Mouse (Mus musculus): ENCODE data around the gene Med20. TPM values are rescaled to one million over a fixed set of nuclear protein-coding genes. Genes with fewer than 3 reads are reported as not detected.
A peak's percentile ranks its signal among the peaks of the same experiment; 100 is the strongest.
"Not testable (repeated sequence)": the region's sequence is repeated elsewhere in the genome, so short reads cannot be mapped to it uniquely, and the experiment has no call there.

The Med20 gene
- polyA plus RNA-seq, 1 experiment from 2014 or later = 48.0 TPM

- DNase-seq (ENCODE audit: low spot score); H3K36me3 ChIP-seq (replicated peaks; ENCODE audit: control insufficient read depth, insufficient read depth, low read depth, low read length): not testable (repeated sequence)
Measured at GRCm38 (mm10) chr17:47624572-47624971, 13.2 kb downstream of the Med20 start.

GRCm38 (mm10) chr17:47625088-47625487 is 13.7 kb downstream of the Med20 start:
- H3K4me2 ChIP-seq (ENCODE audit: low read depth, low read length) = no peak overlapping the region
- no peaks in the 10 kb centered on the region for H3K27me3 ChIP-seq (ENCODE audit: control insufficient read depth, insufficient read depth, low read length)
- 97% methylated on average over 2 of the region's 2 CpGs for WGBS
- peaks cover 5% of the 10 kb centered on the region for H3K36me3 ChIP-seq (replicated peaks; ENCODE audit: control insufficient read depth, insufficient read depth, low read depth, low read length)
- H3K9me3 ChIP-seq (replicated peaks; ENCODE audit: control insufficient read depth, low read length) = no peaks in the 10 kb centered on the region
- DNase-seq (ENCODE audit: low spot score) (no peak), ATAC-seq (replicated peaks; ENCODE audit: insufficient number of reproducible peaks, low FRiP score, low TSS enrichment, low read depth) (no peak)
- H3K4me1 ChIP-seq (ENCODE audit: control insufficient read depth, insufficient read depth, low read length) = no peaks in the 10 kb centered on the region
- no peak overlapping the region for H3K27ac ChIP-seq (replicated peaks; ENCODE audit: low read depth, low read length)
- no peak overlapping the region for H3K9ac ChIP-seq (replicated peaks; ENCODE audit: low read length)
- H3K4me3 ChIP-seq (ENCODE audit: low read depth, low read length) = no peak overlapping the region

More at GRCm38 (mm10) chr17:47624572-47624971, 13.2 kb downstream of the Med20 start:
- 93% methylated on average over 5 of the region's 5 CpGs for WGBS
- H3K9ac ChIP-seq (replicated peaks; ENCODE audit: low read length); H3K9me3 ChIP-seq (replicated peaks; ENCODE audit: control insufficient read depth, low read length); H3K4me2 ChIP-seq (ENCODE audit: low read depth, low read length); H3K27ac ChIP-seq (replicated peaks; ENCODE audit: low read depth, low read length); H3K4me3 ChIP-seq (ENCODE audit: low read depth, low read length); ATAC-seq (replicated peaks; ENCODE audit: insufficient number of reproducible peaks, low FRiP score, low TSS enrichment, low read depth); H3K27me3 ChIP-seq (ENCODE audit: control insufficient read depth, insufficient read depth, low read length); H3K4me1 ChIP-seq (ENCODE audit: control insufficient read depth, insufficient read depth, low read length): not testable (repeated sequence)

GRCm38 (mm10) chr17:47626031-47626430 is 14.6 kb downstream of the Med20 start:
- no peak overlapping the region for H3K4me2 ChIP-seq (ENCODE audit: low read depth, low read length)
- H3K4me1 ChIP-seq (ENCODE audit: control insufficient read depth, insufficient read depth, low read length) = no peaks in the 10 kb centered on the region
- H3K36me3 ChIP-seq (replicated peaks; ENCODE audit: control insufficient read depth, insufficient read depth, low read depth, low read length) = peaks cover 5% of the 10 kb centered on the region
- DNase-seq (ENCODE audit: low spot score) (no peak), ATAC-seq (replicated peaks; ENCODE audit: insufficient number of reproducible peaks, low FRiP score, low TSS enrichment, low read depth) (no peak)
- no peaks in the 10 kb centered on the region for H3K9me3 ChIP-seq (replicated peaks; ENCODE audit: control insufficient read depth, low read length)
- H3K4me3 ChIP-seq (ENCODE audit: low read depth, low read length) = no peak overlapping the region
- H3K27me3 ChIP-seq (ENCODE audit: control insufficient read depth, insufficient read depth, low read length) = no peaks in the 10 kb centered on the region
- no peak overlapping the region for H3K9ac ChIP-seq (replicated peaks; ENCODE audit: low read length)
- no peak overlapping the region for H3K27ac ChIP-seq (replicated peaks; ENCODE audit: low read depth, low read length)
- 92% methylated on average over 5 of the region's 5 CpGs for WGBS

- H3K36me3 ChIP-seq (replicated peaks; ENCODE audit: control insufficient read depth, insufficient read depth, low read depth, low read length) = peaks cover 5% of the 10 kb centered on the region
- no peak overlapping the region for H3K4me3 ChIP-seq (ENCODE audit: low read depth, low read length)
- no peak overlapping the region for H3K4me2 ChIP-seq (ENCODE audit: low read depth, low read length)
- WGBS = 79% methylated on average over 2 of the region's 2 CpGs
- no peak for DNase-seq (ENCODE audit: low spot score)
- no peak for ATAC-seq (replicated peaks; ENCODE audit: insufficient number of reproducible peaks, low FRiP score, low TSS enrichment, low read depth)
- no peak overlapping the region for H3K27ac ChIP-seq (replicated peaks; ENCODE audit: low read depth, low read length)
- no peaks in the 10 kb centered on the region for H3K27me3 ChIP-seq (ENCODE audit: control insufficient read depth, insufficient read depth, low read length)
- no peak overlapping the region for H3K9ac ChIP-seq (replicated peaks; ENCODE audit: low read length)
- H3K9me3 ChIP-seq (replicated peaks; ENCODE audit: control insufficient read depth, low read length) = no peaks in the 10 kb centered on the region
- H3K4me1 ChIP-seq (ENCODE audit: control insufficient read depth, insufficient read depth, low read length) = no peaks in the 10 kb centered on the region
Measured at GRCm38 (mm10) chr17:47627791-47628190, 16.4 kb downstream of the Med20 start.

GRCm38 (mm10) chr17:47628851-47629676 is 17.7 kb downstream of the Med20 start:
- Histone ChIP-seq H3K4me1 (ENCODE audit: control insufficient read depth, insufficient read depth, low read length) (no peaks in the 10 kb centered on the region), H3K4me3 (ENCODE audit: low read depth, low read length) (peak overlapping the region; percentile 71), H3K27me3 (ENCODE audit: control insufficient read depth, insufficient read depth, low read length) (no peaks in the 10 kb centered on the region), H3K9me3 (replicated peaks; ENCODE audit: control insufficient read depth, low read length) (no peaks in the 10 kb centered on the region), H3K36me3 (replicated peaks; ENCODE audit: control insufficient read depth, insufficient read depth, low read depth, low read length) (peaks cover 5% of the 10 kb centered on the region), H3K4me2 (ENCODE audit: low read depth, low read length) (peak overlapping the region; percentile 88), H3K27ac (replicated peaks; ENCODE audit: low read depth, low read length) (peak overlapping the region; percentile 88), H3K9ac (replicated peaks; ENCODE audit: low read length) (peak overlapping the region; percentile 78)
- DNase-seq (ENCODE audit: low spot score) = peak; percentile 97
- under 1% methylated on average over 63 of the region's 63 CpGs for WGBS
- ATAC-seq (replicated peaks; ENCODE audit: insufficient number of reproducible peaks, low FRiP score, low TSS enrichment, low read depth) = peak; percentile 90

- Histone ChIP-seq H3K27ac (replicated peaks; ENCODE audit: low read depth, low read length) (peak overlapping the region; percentile 88), H3K27me3 (ENCODE audit: control insufficient read depth, insufficient read depth, low read length) (no peaks in the 10 kb centered on the region), H3K4me2 (ENCODE audit: low read depth, low read length) (peak overlapping the region; percentile 88), H3K4me1 (ENCODE audit: control insufficient read depth, insufficient read depth, low read length) (no peaks in the 10 kb centered on the region), H3K4me3 (ENCODE audit: low read depth, low read length) (peak overlapping the region; percentile 71), H3K9ac (replicated peaks; ENCODE audit: low read length) (peak overlapping the region; percentile 78), H3K9me3 (replicated peaks; ENCODE audit: control insufficient read depth, low read length) (no peaks in the 10 kb centered on the region), H3K36me3 (replicated peaks; ENCODE audit: control insufficient read depth, insufficient read depth, low read depth, low read length) (peaks cover under 1% of the 10 kb centered on the region)
- ATAC-seq (replicated peaks; ENCODE audit: insufficient number of reproducible peaks, low FRiP score, low TSS enrichment, low read depth) (peak; percentile 54), DNase-seq (ENCODE audit: low spot score) (peak; percentile 7)
- under 1% methylated on average over 60 of the region's 61 CpGs for WGBS
Measured at GRCm38 (mm10) chr17:47629717-47630677, 18.6 kb downstream of the Med20 start.

GRCm38 (mm10) chr17:47630678-47631065 is 19.3 kb downstream of the Med20 start, which contains the start of gene Usp49:
Gene Usp49, plus strand, starts transcription at chr17:47630690.
- H3K4me2 ChIP-seq (ENCODE audit: low read depth, low read length) = peak within 1 kb of the TSS; percentile 88
- H3K9me3 ChIP-seq (replicated peaks; ENCODE audit: control insufficient read depth, low read length) = no peaks in the 10 kb centered on the region
- H3K36me3 ChIP-seq (replicated peaks; ENCODE audit: control insufficient read depth, insufficient read depth, low read depth, low read length) = no peaks in the 10 kb centered on the region
- peak within 1 kb of the TSS; percentile 88 for H3K27ac ChIP-seq (replicated peaks; ENCODE audit: low read depth, low read length)
- no peaks in the 10 kb centered on the region for H3K27me3 ChIP-seq (ENCODE audit: control insufficient read depth, insufficient read depth, low read length)
- no peaks in the 10 kb centered on the region for H3K4me1 ChIP-seq (ENCODE audit: control insufficient read depth, insufficient read depth, low read length)
- H3K4me3 ChIP-seq (ENCODE audit: low read depth, low read length) = peak within 1 kb of the TSS; percentile 71
- ATAC-seq (replicated peaks; ENCODE audit: insufficient number of reproducible peaks, low FRiP score, low TSS enrichment, low read depth) = no peak
- peak within 1 kb of the TSS; percentile 78 for H3K9ac ChIP-seq (replicated peaks; ENCODE audit: low read length)
- WGBS = 1% methylated on average over 3 of the region's 3 CpGs
- no peak for DNase-seq (ENCODE audit: low spot score)
